Mouse (Mus musculus) kidney, adult 8-10 months (tissue): Measurements from ENCODE around the gene 6030445D17Rik.

Source experiments
- DNase-seq, 2 experiments: peaks; one replicate each; pipeline ENCODE4 v3.0.0; 2022

Gene 6030445D17Rik

DNA sequence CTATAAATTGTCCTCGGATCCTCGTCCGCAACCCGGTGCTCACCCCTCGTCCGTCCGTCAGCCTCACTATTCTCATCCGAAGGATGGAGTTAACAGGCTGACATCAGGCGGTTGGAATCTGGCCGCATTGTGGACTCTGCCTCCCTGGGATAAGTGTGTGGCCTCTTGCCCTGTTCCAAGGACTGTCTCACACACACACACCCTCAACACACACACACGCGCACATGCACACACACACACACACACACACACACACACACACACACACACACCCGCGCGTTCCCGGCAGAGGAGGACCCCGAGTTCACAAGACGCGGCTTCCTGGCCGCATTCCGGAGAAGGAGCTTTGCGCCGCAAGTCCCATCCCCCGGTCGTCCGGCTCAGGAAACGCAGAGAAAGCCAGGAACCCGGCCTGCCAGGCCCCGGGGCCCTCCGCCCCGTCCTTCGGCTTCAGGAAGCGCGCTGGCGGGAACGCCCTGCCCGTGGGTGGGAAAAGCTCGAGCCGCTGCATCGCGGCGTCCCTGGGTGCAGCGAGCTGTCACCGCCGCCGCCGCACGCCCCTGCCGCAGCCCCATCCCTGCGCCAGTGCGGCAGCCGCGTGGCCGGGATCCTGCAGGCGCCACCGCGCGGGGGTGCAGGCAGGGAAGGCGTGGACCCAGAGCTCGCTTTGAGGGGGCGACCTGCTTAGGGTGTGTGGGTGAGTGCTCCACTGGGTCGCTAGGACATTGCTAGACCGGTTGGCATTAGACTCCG lies at the start of gene 6030445D17Rik:
6030445D17Rik (plus strand) TSS at position 165 of the 753 bp plus-strand sequence.
- DNase-seq, result peak; percentile 78 to 79

DNA sequence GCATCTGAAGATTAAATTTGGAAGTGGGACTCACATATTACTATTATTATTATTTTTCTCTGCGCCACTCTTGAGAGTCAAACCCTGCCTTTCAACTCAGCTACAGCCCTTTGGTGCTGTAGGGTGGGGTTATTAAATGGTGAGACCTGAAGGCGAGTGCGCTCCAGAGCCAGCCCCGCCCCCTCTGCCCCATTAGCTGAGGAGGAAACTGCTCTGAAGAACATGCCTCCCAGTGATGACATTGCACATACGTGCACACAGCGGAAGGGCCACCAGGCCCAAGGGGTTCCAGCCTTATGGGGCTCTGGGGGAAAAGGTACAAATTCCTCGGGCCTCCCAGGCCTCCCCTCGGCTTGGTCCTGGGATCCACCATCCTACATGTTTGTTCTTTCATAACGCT lies 46.6 kb upstream of the 6030445D17Rik start:
- DNase-seq, result no peak

DNA sequence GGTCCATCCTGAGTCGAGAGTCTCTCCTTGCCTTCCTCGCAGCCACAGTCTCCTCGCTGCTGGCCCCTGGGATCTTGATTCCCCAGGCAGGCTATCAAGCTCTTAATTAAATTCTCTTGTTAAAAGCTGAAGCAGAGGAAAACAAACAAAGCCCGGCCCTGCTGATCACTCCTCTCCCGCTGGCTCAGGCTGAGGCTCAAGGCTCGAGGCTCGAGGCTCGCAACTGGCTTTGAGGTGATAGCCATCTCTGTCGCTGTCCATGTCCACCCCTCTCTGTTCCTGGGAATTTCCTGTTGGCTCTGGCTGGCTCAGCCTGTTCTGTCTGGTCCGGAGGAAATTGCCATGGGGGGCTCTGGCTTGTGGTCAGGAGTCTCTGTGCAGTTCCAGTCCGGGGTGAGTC lies 43.1 kb upstream of the 6030445D17Rik start:
- no peak for DNase-seq

DNA sequence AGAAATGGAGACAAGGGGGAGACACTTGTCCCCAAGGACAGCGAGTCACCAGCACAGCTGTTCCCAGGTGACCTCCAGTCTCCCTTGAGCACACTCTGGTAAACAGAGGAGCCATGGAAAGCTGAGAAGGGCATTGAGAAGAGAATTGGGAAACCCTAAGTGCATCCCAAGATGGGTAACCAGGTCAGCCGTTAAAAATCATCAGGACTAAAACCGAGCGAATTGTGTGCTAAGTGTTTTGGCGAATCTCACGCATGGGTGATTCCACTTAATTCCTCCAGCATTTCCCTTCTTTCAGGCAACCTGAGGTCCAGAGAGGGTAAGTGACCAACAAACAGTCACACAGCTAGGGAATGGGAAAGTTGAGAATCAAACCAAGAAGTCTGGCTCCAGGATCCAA lies 42.7 kb upstream of the 6030445D17Rik start:
- DNase-seq, result no peak

DNA sequence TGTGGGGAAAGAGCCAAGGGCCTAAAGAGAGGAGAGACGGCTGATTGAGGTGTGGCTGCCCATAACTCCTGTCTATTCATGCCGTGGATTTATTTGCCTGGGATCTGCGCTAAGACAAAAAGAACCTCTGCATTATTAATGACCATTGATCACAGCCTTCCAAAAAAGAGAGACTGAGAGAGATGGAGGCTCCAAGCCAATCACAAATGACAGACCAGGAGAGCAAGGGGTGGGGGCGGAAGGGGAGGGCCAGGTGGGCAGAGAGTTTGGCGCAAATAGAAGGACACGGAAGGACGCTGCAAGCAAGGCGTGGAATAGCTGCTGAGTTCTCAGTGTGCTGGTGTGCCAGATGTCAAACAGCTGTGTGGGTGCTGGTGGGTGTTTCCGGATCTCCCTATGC lies 38.8 kb upstream of the 6030445D17Rik start, which contains the start of gene Htr1d:
Htr1d (plus strand) TSS at position 301 of the 400 bp plus-strand sequence.
- DNase-seq, result no peak

DNA sequence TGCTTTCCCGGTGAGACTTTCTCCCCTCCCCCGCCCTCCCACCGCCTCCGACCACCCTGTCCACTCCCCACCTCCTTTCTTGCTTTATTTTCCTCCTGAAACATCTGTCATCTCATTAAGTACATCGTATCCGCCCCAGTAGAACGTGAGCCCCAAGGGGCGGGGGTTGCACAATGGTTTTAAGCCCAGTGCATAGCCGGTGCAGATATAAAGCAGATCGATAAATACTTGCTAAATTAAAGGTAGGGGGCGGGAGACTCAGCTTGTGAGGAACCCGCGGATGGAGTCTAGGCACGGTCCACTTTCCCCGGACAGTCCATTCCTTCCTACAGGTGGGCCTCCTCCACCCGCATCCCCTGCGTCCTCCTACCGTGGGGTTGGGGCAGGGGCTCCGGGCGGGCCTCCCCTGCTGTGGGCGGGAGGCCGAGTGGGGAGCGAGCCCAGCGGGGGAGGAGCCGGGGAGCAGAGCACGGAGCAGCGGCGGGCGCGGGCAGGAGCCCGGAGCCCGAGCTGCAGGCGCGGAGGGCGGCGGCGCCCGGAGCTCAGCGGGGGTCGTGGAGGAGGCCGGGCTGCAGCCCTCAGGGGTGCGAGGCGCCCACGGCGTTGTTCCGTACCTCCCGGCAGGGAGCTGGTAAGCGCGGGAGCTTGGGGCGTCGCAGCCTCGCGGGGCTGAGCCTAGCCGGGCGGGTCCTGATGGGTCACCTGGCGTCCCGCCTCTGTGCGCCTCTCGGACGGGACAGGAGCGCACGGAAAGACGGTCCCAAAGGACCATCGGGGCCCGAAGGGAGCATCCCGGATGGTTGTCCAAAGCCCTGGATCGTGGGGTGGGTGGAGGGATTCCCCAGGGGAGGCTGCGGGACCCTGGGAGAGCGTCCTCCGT lies 37.7 kb upstream of the 6030445D17Rik start:
- no peak for DNase-seq

DNA sequence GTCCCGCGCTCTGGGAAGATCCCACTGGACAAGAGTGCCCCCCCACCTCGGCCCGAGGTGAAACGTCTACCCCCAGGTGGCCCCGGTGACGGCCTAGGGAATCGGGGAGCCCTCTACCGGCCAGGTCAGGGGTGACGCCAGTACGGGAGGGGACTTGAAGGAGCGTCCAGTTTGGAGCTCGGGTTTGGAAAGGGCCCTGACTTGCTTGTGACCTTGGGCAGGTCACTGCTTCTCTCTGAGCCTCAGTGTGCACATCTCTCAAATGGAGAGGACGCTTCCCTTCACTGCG lies 37.1 kb upstream of the 6030445D17Rik start:
- peak in 1 of 2 experiments; percentile 24 for DNase-seq

DNA sequence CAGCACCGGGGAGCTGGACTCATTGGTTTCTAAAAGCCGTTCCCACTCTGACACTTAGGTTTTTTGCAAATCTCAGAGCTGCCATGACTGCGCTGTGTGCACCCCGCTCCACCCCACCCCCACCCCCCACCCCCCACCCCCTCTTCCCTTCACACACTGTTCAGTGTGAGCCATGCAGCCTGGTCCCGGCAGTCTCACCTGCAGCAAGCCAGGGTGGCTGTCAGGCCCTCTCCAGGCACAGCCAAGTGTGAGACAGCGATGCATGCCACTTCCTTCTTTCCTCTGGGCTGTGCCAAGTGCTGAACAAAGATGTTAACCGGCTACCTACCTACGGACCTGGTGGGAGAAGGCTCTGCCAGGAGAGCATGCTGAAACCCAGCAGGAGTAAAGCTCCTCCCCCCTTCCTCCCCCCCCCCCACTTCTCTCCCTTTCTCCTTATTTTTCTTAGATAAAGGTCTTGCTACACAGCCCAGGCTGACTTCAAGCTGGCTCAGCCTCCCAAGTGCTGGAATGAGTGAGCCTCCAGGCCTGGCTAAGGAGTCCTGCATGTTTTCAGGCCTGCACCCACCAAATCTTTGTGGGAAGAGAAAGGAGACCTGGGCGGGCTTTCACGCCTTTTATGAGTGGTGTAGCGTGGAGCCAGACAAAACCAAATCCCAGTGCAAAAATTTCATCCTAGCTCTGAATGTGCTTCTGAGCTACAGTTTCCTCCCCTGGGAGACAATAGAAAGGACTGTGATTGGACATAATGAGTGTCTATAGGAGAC lies 31.3 kb upstream of the 6030445D17Rik start:
- no peak for DNase-seq

DNA sequence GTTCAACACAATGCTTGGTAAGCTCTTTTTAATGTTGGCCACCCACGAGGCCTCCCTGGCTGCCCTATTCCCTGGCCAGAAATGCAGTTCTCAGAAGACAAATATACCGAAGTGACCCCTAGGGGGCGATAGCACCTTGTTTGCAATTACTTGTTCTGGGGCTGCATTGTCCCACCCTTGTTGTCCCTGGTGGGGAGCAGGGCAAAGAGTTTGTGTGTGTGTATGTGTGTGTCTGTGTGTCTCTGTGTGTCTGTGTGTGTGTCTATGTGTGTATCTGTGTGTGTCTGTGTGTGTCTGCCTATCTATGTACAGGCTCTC lies 30.7 kb upstream of the 6030445D17Rik start:
- DNase-seq, result peak; percentile 24 to 54

DNA sequence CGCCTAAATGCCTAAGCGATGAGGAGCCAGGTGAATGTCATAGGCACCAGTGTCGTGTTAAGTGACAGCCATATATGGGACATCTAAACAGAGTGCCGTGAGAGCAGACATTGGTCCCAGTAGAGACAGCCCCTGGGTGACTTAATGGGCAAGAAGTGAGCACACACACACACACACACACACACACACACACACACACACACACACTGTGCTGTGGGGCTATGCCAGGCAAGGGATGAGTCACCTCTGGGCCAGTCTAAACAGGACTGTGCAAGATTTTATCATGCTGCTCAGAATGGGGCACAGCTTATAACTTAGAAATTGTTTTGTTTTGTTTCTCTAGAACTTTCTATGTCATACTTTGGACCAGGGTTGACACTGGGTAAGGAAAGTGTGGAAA lies 28.0 kb upstream of the 6030445D17Rik start:
- no peak for DNase-seq

DNA sequence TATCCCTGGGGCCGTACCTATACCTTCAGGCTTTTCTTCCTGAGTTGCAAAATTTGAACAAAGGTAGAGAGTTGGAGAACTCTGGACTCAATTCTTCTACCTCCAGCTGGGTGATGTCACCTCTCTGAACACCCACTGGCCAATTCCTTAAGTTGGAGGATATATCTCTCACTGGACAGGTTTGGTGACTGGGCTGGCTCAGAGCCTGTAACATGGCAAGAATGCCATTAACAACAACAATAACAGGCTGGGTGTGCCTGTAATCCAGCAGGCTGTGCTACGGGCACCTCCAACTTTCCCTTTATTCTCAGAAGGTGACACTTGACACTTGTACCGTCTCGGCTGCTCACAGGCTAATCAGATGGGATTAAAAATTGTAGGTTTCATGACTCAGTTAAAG lies 22.9 kb upstream of the 6030445D17Rik start:
- DNase-seq, result no peak

DNA sequence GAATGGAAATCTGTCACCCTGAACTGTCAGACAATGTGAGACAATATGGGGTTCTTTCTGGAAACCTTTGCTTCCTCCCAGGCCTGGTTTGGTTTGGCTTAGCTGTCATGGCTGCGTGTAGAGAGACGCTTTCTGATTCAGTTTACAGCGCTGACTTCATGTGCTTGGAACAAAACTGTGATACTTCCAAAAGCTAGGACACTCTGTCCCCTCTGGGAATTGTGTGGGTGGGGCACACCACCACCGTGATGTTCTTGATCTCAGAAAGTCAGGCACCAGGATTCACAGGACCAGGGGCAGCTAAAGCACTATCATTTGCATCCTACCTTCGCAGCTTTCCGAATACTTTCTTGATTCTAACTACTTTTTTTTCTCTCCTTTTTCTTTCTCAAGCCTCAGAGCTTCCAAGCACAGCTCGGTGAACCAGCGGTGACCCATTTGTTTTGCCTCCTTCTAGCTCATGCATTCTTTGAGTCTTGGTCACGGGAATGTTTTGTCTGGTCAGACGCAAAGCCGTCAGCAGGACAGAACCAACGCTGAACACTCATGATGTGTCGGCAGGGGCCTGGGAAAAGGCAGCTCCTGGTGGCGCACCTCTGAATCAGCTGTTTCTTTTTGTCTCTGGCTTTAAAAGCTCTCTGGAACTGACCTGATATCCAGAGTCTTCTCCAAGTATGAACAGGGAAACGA lies 20.6 kb upstream of the 6030445D17Rik start:
- DNase-seq, result no peak

DNA sequence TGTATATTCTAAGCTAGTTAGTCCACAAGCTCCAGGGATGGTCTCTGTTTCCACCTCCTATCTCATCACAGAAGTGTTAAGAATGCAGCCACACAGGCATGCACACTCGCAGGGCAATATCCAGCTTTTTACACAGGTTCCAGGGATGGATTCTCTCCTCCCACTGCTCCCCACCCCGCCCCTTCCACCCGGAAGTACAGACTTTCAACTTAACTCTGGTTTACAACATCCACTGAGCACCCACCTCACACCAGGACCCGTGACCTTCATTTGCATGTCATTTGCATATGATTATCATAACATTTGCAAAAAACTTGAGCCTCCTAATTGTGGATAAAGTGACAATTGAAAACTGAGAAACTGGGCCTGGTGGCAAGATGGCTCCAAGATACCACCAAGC lies 17.5 kb upstream of the 6030445D17Rik start:
- no peak for DNase-seq

DNA sequence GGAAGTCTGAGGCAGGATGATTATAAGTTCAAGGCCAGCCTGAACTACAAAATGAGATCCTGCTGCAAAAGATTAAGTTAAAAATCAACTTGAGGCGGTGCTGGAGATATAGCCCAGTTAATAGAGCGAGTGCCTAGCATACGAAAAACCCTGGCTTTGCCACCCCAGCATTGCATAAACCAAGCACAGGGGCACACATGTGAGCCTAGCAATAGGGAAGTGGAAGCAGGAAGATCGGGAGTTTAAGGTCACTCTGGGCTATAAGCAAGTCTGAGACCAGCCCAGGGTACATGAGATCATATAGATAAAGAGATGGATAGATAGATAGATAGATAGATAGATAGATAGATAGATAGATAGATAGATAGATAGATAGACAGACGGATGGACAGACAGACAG lies 12.3 kb upstream of the 6030445D17Rik start:
- DNase-seq, result no peak

DNA sequence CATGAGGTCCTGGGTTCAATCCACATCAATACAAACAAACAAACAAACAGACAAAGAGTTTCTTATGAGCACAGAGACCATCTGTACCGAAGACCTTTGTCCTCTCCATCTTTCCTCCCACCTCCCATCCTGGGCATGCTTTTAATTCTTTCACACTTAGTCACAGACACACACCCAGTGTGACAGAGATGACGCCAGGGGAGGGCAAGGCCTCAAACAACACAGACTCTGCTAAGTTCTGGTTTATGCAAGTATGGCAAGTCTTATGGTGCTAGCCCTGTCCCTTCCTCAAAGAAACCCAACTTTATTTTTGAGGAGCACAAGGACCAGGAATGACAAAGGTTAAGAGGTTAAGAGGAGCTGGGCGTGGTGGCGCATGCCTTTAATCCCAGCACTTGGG lies 11.8 kb upstream of the 6030445D17Rik start:
- DNase-seq, result no peak

DNA sequence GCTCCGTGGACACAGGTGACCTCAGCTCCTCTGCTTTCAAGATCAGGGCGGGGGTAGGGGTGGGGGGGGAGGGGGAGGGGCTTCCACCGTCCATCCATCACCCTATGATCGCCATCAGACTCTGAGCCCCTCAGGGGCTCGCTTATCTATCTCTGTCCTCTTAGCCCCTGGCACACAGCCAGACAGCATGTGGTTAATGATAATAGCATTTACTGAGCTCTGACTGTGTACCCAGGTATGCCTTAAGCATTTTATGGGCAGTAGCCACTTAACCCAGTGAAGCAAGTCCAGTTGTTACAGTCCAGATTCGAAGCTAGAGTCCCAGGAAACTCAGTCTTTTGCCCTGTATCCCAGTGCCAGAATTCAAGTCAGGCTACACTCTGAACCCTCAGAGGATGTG lies 10.5 kb upstream of the 6030445D17Rik start:
- peak; percentile 37 to 58 for DNase-seq

DNA sequence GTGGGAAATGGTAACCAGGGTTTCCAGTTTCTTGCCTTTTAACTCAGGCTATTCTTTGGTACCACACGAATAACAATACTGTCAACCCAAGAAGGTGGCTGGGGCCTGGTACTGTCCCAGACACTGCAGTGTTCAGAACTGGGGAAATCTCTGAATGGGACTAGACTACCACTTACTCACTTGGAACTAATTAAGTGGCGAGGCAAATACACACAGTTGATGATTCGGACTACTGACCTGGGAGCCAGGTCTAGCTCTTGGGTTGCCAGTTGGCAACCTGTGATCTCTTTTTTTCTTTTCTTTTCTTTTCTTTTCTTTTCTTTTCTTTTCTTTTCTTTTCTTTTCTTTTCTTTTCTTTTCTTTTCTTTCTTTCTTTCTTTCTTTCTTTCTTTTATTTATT lies 9.8 kb upstream of the 6030445D17Rik start:
- no peak for DNase-seq

DNA sequence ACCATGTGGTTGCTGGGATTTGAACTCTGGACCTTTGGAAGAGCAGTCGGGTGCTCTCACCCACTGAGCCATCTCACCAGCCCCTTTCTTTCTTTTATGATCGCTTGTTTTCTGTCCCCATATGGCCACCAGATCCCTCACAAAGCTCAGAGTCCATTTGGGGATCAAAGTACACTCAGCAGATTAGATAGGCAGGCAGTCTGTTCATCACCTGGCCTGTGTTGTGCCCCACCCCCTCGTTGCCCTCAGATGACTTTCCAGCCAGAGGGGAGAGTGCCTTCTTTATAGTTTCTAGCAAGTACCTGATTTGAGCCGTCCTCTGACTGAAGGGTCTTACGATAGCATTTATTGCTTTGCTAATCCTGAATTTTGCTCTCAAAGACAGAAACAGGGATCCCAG lies 9.3 kb upstream of the 6030445D17Rik start:
- peak; percentile 23 to 33 for DNase-seq

DNA sequence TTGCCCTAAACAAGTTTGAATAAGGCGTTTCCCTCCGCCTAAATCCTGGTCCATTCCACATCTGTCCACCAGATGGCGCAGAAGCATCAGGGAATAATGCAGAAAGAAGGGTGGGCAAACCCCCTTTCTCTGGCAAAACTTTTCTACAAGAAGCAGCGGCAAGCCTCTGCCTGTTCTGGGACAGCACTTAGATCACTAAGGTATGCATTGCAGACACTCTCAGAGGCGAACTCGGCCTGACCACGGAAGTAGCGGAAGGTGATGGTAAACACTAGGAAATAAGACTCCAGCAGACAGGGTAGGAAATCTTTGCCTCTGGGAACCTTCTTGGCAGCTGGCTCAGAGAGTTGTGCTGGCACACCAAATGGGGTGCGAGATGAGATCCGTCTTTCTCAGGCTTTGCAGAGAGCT lies 7.2 kb upstream of the 6030445D17Rik start:
- DNase-seq, result peak; percentile 40 to 76

DNA sequence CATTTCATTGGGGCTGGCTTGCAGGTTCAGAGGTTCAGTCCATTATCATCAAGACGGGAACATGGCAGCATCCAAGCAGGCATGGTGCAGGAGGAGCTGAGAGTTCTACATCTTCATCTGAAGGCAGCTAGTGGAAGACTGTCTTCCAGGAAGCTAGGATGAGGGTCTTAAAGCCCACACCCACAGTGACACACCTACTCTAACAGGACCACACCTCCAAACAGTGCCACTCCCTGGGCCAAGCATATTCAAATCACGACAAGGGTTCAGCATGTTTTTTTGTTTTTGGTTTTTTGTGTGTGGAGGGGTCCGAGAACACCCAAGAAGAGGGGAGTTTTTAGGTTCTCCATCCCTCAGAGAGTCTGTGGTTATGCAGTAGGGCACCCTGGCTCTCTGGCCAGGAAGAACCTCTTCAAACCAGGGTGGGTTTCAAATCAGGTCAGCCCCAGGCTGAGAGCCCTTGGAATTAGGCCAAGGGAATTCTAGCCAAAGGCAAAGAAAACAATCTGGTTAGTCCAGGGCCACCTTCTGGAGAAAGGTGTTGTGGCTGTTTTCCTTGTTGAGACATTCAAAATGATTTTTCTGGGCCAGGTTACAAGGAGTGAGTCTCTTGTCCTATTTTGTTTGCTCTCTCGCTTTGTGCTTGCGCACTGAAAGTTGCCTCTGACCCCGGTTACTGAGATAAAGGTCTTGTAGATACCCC lies 5.4 kb upstream of the 6030445D17Rik start:
- no peak for DNase-seq

DNA sequence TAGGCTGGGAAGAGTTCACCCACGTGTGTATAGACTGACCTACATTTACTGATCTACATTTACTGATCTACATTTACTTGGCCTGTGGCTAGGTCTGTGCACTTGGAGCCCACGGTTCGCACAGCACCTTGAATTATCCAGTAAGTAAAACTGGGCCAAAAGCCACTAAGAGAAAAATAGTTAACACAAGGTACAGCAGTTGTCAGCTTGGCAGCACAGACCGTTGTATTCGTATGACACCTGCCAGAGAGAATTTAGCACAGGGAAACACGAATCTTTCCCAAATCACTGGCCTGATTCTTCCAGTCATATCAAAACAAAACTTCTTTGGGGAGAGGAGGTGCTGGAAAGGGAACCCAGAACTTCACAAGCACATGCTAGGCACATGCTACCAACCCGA lies 3.8 kb upstream of the 6030445D17Rik start:
- DNase-seq, result no peak

DNA sequence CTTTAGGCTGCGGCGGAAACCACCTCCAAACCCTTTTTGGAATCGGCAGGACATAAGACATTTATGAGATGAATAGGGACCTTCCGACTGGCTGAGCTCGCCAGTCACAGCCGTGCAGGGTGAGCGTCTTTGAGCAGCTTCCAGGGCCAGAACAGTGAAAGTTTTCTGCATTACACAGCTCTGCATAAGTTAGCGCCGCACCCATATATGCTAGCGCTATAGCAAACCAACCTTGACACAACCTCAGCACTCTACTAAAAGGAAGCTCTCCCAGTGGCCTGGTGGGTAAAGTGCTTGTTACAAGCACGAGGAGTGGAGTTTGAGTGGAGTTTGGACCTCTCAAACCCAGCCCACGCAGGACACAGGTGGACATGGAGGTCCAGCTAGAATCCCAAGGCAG lies 2.8 kb upstream of the 6030445D17Rik start:
- DNase-seq, result no peak
